Mouse (Mus musculus): ENCODE measurements around the gene Olfr1126. TPM values are rescaled to one million over a fixed set of nuclear protein-coding genes. Genes with fewer than 3 reads are reported as not detected.
"Not testable (repeated sequence)": the region's sequence is repeated elsewhere in the genome, so short reads cannot be mapped to it uniquely, and the experiment has no call there.

Gene Olfr1126
- not detected in 2 replicates for polyA plus RNA-seq (2016; fragmentation: Nextera tagmentation; extraction: Ambion mirVana)

- Histone ChIP-seq H3K9ac (no peak within 1 kb of the TSS), H3K27me3 (no peaks in the 10 kb centered on the region), H3K36me3 (replicated peaks) (no peaks in the 10 kb centered on the region), H3K4me2 (no peak within 1 kb of the TSS), H3K4me1 (no peaks in the 10 kb centered on the region), H3K27ac (no peak within 1 kb of the TSS), H3K9me3 (no peaks in the 10 kb centered on the region), H3K4me3 (replicated peaks) (no peak within 1 kb of the TSS)
- no peak for ATAC-seq (ENCODE audit: low FRiP score)
Observed at GRCm38 (mm10) chr2:87453662-87454061, at the start of gene Olfr1126. Olfr1126 (plus strand) TSS chr2:87453962.

GRCm38 (mm10) chr2:87416335-87416734, 37.4 kb upstream of the Olfr1126 start, which contains the start of gene Olfr1123:
Olfr1123 (plus strand) TSS chr2:87416635.
- Histone ChIP-seq H3K4me2 (no peak within 1 kb of the TSS), H3K27ac (no peak within 1 kb of the TSS), H3K9me3 (no peaks in the 10 kb centered on the region), H3K4me3 (replicated peaks) (no peak within 1 kb of the TSS), H3K27me3 (no peaks in the 10 kb centered on the region), H3K4me1 (no peaks in the 10 kb centered on the region), H3K9ac (no peak within 1 kb of the TSS), H3K36me3 (replicated peaks) (no peaks in the 10 kb centered on the region)
- WGBS: 89% methylated on average over 1 of the region's 1 CpGs
- no peak for ATAC-seq (ENCODE audit: low FRiP score)

DNA sequence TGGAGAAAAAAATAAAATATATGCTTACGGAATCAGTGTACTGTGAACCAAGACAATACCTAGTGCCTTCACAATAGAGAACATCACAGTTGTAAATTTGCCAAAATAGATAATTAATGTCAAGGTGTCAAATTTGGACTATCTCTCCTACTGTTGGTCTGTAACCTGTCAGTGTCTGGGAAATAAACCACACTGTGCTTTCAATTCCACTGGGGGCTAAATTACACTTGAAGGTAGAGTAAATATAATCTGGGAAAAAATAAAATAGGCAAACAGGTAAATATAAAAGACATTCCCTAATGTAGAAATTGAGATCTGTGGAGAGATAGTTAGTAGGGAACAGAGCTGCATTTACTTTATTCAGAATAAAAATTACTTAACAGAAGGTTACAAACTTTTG, 23.8 kb upstream of the Olfr1126 start, which contains the start of gene Olfr1124:
Gene Olfr1124 (plus strand): TSS at position 301 of the 400 bp plus-strand sequence.
- no peak within 1 kb of the TSS for H3K27ac ChIP-seq
- no peaks in the 10 kb centered on the region for H3K9me3 ChIP-seq
- H3K4me1 ChIP-seq: no peaks in the 10 kb centered on the region
- H3K9ac ChIP-seq: no peak within 1 kb of the TSS
- no peaks in the 10 kb centered on the region for H3K27me3 ChIP-seq
- H3K4me2 ChIP-seq: no peak within 1 kb of the TSS
- H3K4me3 ChIP-seq (replicated peaks): no peak within 1 kb of the TSS
- 90% methylated on average over 1 of the region's 1 CpGs for WGBS
- H3K36me3 ChIP-seq (replicated peaks): no peaks in the 10 kb centered on the region
- no peak for ATAC-seq (ENCODE audit: low FRiP score)

- H3K4me2 ChIP-seq: no peak overlapping the region
- H3K9me3 ChIP-seq: no peaks in the 10 kb centered on the region
- H3K27me3 ChIP-seq: no peaks in the 10 kb centered on the region
- no peaks in the 10 kb centered on the region for H3K36me3 ChIP-seq (replicated peaks)
- no peak overlapping the region for H3K27ac ChIP-seq
- no peak overlapping the region for H3K9ac ChIP-seq
- 93% methylated on average over 16 of the region's 16 CpGs for WGBS
- H3K4me1 ChIP-seq: no peaks in the 10 kb centered on the region
- no peak for ATAC-seq (ENCODE audit: low FRiP score)
- H3K4me3 ChIP-seq (replicated peaks): no peak overlapping the region
Observed at GRCm38 (mm10) chr2:87437731-87438130, 16.0 kb upstream of the Olfr1126 start.

DNA sequence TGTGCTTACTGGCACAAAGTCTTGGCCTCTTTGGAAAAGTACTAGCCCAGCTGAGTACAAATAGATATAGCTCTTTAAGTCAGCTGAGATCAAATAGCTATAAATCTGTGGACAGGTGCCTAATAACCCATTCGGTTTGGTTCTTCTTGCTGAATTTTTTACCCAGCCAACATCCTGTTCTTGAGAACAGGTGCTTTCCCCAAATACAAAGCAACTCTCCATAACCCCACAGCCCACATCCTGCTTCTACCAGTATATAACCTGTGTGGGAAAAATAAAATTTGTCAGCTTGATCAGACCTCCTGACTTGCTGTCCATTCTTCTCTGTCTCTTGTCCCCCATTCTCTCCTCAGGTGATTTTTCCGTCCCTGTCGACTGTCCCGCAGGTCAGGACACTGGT, 8.0 kb downstream of the Olfr1126 start:
- Histone ChIP-seq H3K27me3 (no peaks in the 10 kb centered on the region), H3K27ac (no peak overlapping the region), H3K4me2 (no peak overlapping the region), H3K4me1 (no peaks in the 10 kb centered on the region), H3K36me3 (replicated peaks) (no peaks in the 10 kb centered on the region), H3K9ac (no peak overlapping the region), H3K9me3 (no peaks in the 10 kb centered on the region), H3K4me3 (replicated peaks) (no peak overlapping the region)
- no peak for ATAC-seq (ENCODE audit: low FRiP score)
- 96% methylated on average over 4 of the region's 4 CpGs for WGBS

DNA sequence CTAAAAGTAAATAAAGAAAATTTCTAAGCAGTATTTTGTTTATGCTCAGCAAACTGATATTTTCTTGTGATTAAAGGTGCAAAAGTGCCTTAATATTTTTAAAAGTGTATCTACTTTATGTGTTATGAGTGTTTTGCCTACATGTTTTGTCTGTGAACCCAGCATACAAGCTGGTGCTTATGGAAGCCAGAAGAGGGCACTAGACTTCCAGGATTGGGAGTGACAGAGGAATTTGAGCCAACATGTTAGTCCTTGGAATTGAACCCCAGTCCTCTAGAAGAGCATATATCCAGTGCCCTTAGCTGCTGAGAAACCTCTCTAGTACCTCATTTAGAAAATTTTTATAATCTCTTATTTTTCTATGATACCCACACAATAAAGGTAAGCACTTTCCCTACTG, 26.4 kb downstream of the Olfr1126 start:
- no peak overlapping the region for H3K4me2 ChIP-seq
- no peak overlapping the region for H3K4me3 ChIP-seq (replicated peaks)
- H3K4me1 ChIP-seq: no peaks in the 10 kb centered on the region
- no peaks in the 10 kb centered on the region for H3K36me3 ChIP-seq (replicated peaks)
- H3K9me3 ChIP-seq: no peaks in the 10 kb centered on the region
- no peak for ATAC-seq (ENCODE audit: low FRiP score)
- H3K27ac ChIP-seq: no peak overlapping the region
- no peak overlapping the region for H3K9ac ChIP-seq
- no peaks in the 10 kb centered on the region for H3K27me3 ChIP-seq

DNA sequence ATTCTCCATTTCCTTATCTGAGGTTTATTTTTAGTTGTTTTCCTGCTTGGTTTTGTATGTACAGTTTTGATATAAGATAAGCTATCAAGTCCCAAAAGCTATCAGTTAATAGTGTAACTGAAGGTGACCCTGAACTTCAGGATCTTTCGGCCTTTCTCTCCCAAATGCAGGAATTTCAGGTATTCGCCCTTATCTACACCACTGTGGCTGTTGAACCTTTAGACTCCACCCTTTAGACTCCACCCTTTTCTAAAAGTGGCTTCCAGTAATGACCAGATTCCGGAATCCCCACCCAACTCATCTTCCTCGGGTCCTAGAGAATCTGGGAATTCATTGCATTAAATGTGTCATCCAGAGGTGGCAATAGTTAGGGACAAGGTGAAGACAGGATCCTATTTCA, 27.4 kb downstream of the Olfr1126 start:
- ATAC-seq (ENCODE audit: low FRiP score): no peak
- no peaks in the 10 kb centered on the region for H3K27me3 ChIP-seq
- H3K4me1 ChIP-seq: no peaks in the 10 kb centered on the region
- no peaks in the 10 kb centered on the region for H3K36me3 ChIP-seq (replicated peaks)
- no peak overlapping the region for H3K9ac ChIP-seq
- H3K9me3 ChIP-seq: no peaks in the 10 kb centered on the region
- no peak overlapping the region for H3K4me3 ChIP-seq (replicated peaks)
- 86% methylated on average over 4 of the region's 4 CpGs for WGBS
- no peak overlapping the region for H3K4me2 ChIP-seq
- H3K27ac ChIP-seq: no peak overlapping the region

DNA sequence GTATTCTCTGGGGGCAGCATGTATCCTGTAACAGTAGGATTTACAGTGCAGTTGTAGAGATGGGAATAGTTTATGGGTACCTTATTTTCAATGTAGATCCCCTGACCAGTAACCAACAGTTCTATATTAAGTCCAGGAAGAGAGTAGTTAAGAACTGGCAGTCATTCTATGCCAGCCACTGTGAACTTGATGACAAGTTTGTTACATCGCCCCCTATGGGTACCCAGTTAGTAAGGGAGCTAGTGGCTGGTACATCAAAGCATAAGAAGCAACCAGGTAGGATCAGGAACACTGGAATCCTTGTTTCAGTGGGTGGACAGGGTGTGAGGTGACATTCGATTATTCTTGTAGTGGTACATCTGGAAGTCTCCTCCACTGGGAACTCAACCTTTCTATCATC, 28.5 kb downstream of the Olfr1126 start:
- Histone ChIP-seq H3K9ac (no peak overlapping the region), H3K4me1 (no peaks in the 10 kb centered on the region), H3K4me3 (replicated peaks) (no peak overlapping the region), H3K27ac (no peak overlapping the region), H3K36me3 (replicated peaks) (no peaks in the 10 kb centered on the region), H3K27me3 (no peaks in the 10 kb centered on the region), H3K9me3 (no peaks in the 10 kb centered on the region), H3K4me2 (no peak overlapping the region)
- ATAC-seq (ENCODE audit: low FRiP score): no peak
- WGBS: 69% methylated on average over 2 of the region's 2 CpGs

DNA sequence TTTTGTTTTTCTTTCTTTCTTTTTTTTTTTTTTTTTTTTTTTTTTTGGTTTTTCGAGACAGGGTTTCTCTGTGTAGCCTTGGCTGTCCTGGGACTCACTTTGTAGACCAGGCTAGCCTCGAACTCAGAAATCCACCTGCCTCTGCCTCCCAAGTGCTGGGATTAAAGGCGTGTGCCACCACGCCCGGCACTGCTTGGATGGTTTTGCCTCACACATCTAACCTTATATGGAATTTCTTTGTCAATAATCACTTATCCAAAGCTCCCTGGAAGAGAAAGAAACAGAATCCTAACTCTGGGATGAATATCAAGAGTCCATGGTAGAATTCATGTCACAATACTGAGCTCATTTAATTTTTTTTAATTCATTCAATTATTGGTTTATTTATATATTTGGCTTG, 43.2 kb downstream of the Olfr1126 start, which contains the start of gene Pramel7:
Gene Pramel7 (minus strand): TSS at position 101 of the 400 bp plus-strand sequence.
- not testable (repeated sequence) for H3K4me3 ChIP-seq (replicated peaks); H3K4me1 ChIP-seq; H3K9me3 ChIP-seq; ATAC-seq (ENCODE audit: low FRiP score); H3K27me3 ChIP-seq; H3K27ac ChIP-seq; H3K4me2 ChIP-seq; H3K9ac ChIP-seq; H3K36me3 ChIP-seq (replicated peaks)
- 92% methylated on average over 4 of the region's 5 CpGs for WGBS

GRCm38 (mm10) chr2:87506265-87506664, 52.5 kb downstream of the Olfr1126 start, which contains the start of gene Pramel6:
Pramel6 (plus strand) TSS chr2:87506565.
- H3K9me3 ChIP-seq: no peaks in the 10 kb centered on the region
- H3K27ac ChIP-seq: no peak within 1 kb of the TSS
- H3K36me3 ChIP-seq (replicated peaks): no peaks in the 10 kb centered on the region
- no peak within 1 kb of the TSS for H3K4me3 ChIP-seq (replicated peaks)
- no peak within 1 kb of the TSS for H3K9ac ChIP-seq
- no peak for ATAC-seq (ENCODE audit: low FRiP score)
- H3K4me1 ChIP-seq: no peaks in the 10 kb centered on the region
- WGBS: 86% methylated on average over 6 of the region's 6 CpGs
- no peak within 1 kb of the TSS for H3K4me2 ChIP-seq
- no peaks in the 10 kb centered on the region for H3K27me3 ChIP-seq

Other genes with a start within 250 kb of the Olfr1126 start
- not detected in 2 replicates for gene Olfr1113, start 245.0 kb upstream of the Olfr1126 start, polyA plus RNA-seq (2016; fragmentation: Nextera tagmentation; extraction: Ambion mirVana)
- gene Olfr1115, start 205.9 kb upstream of the Olfr1126 start, polyA plus RNA-seq (2016; fragmentation: Nextera tagmentation; extraction: Ambion mirVana): not detected in 2 replicates
- not detected in 2 replicates for gene Olfr1116, start 186.4 kb upstream of the Olfr1126 start, polyA plus RNA-seq (2016; fragmentation: Nextera tagmentation; extraction: Ambion mirVana)
- not detected in 2 replicates for gene Olfr1118, start 146.4 kb upstream of the Olfr1126 start, polyA plus RNA-seq (2016; fragmentation: Nextera tagmentation; extraction: Ambion mirVana)
- not detected in 2 replicates for gene Olfr1120, start 99.1 kb upstream of the Olfr1126 start, polyA plus RNA-seq (2016; fragmentation: Nextera tagmentation; extraction: Ambion mirVana)
- gene Olfr1121, start 84.1 kb upstream of the Olfr1126 start, polyA plus RNA-seq (2016; fragmentation: Nextera tagmentation; extraction: Ambion mirVana): not detected in 2 replicates
- gene Olfr1122, start 68.1 kb upstream of the Olfr1126 start, polyA plus RNA-seq (2016; fragmentation: Nextera tagmentation; extraction: Ambion mirVana): not detected in 2 replicates
- not detected in 2 replicates for gene Olfr1123, start 37.3 kb upstream of the Olfr1126 start, polyA plus RNA-seq (2016; fragmentation: Nextera tagmentation; extraction: Ambion mirVana)
- gene Olfr1124, start 23.7 kb upstream of the Olfr1126 start, polyA plus RNA-seq (2016; fragmentation: Nextera tagmentation; extraction: Ambion mirVana): 0.08 and 0.15 TPM in 2 replicates
- not detected in 2 replicates for gene Pramel7, start 43.1 kb downstream of the Olfr1126 start, polyA plus RNA-seq (2016; fragmentation: Nextera tagmentation; extraction: Ambion mirVana)
- not detected in 2 replicates for gene Pramel6, start 52.6 kb downstream of the Olfr1126 start, polyA plus RNA-seq (2016; fragmentation: Nextera tagmentation; extraction: Ambion mirVana)
- gene Olfr153, start 77.8 kb downstream of the Olfr1126 start, polyA plus RNA-seq (2016; fragmentation: Nextera tagmentation; extraction: Ambion mirVana): not detected in 2 replicates
- gene Olfr1128, start 91.6 kb downstream of the Olfr1126 start, polyA plus RNA-seq (2016; fragmentation: Nextera tagmentation; extraction: Ambion mirVana): not detected in 2 replicates
- gene Olfr1129, start 119.9 kb downstream of the Olfr1126 start, polyA plus RNA-seq (2016; fragmentation: Nextera tagmentation; extraction: Ambion mirVana): not detected in 2 replicates
- gene Olfr1130, start 152.2 kb downstream of the Olfr1126 start, polyA plus RNA-seq (2016; fragmentation: Nextera tagmentation; extraction: Ambion mirVana): not detected in 2 replicates
- gene Olfr1131, start 173.1 kb downstream of the Olfr1126 start, polyA plus RNA-seq (2016; fragmentation: Nextera tagmentation; extraction: Ambion mirVana): not detected in 2 replicates
- not detected in 2 replicates for gene Olfr1132, start 183.6 kb downstream of the Olfr1126 start, polyA plus RNA-seq (2016; fragmentation: Nextera tagmentation; extraction: Ambion mirVana)
- gene Olfr1133, start 193.4 kb downstream of the Olfr1126 start, polyA plus RNA-seq (2016; fragmentation: Nextera tagmentation; extraction: Ambion mirVana): not detected in 2 replicates
- not detected in 2 replicates for gene Olfr1134, start 204.5 kb downstream of the Olfr1126 start, polyA plus RNA-seq (2016; fragmentation: Nextera tagmentation; extraction: Ambion mirVana)
- not detected in 2 replicates for gene Olfr1135, start 219.7 kb downstream of the Olfr1126 start, polyA plus RNA-seq (2016; fragmentation: Nextera tagmentation; extraction: Ambion mirVana)
- gene Olfr1136, start 240.0 kb downstream of the Olfr1126 start, polyA plus RNA-seq (2016; fragmentation: Nextera tagmentation; extraction: Ambion mirVana): not detected in 2 replicates